Mouse (Mus musculus): ENCODE measurements around the gene Clic6. TPM values are rescaled to one million over a fixed set of nuclear protein-coding genes. Genes with fewer than 3 reads are reported as not detected.

Clic6 gene
- total RNA-seq (2021): under 1 TPM; 0.13 to 0.23 TPM
- long read RNA-seq, experiment 1: 0 reads
- long read RNA-seq, experiment 2: 0 reads

DNA sequence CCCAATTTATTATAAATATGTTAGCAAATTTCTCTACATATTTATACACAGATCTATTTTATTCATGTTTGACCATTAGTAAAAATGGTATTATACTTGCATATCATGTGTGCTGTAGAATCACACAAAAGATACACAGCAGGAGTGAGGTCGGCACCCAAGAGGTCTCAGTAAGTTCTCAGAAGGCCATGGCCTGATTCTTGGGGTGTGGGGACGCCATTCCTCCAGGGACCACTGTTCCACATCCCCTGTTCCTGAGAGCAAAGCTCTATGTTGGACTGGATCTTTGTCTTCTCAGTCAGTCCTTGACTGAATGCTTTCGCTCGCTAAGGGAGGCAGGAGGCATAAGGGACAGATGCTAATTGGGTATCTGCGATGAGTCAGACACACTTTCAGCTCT lies at the start of gene Clic6:
Gene Clic6, plus strand, starts transcription at position 301 of the 400 bp plus-strand sequence.
- no peak for DNase-seq

DNA sequence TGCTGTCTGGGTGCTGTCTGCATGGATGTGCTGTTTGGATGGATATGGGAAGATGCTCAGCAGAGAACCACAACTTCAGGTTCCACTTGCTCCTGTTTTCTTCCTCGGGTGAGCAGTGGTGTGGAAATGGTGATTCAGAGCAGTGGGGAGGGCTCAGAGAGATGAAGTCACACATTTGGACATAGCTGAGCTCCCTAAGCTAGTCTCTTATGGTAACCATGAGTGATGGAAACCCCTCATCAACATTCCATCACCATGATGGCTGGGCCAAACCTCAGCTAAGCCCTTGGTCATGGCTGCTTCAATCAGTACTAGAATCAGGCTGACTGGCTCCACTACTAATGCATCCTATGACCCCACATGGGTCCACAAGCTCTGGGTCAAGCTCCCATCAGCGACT lies 45.8 kb upstream of the Clic6 start:
- DNase-seq: no peak

DNA sequence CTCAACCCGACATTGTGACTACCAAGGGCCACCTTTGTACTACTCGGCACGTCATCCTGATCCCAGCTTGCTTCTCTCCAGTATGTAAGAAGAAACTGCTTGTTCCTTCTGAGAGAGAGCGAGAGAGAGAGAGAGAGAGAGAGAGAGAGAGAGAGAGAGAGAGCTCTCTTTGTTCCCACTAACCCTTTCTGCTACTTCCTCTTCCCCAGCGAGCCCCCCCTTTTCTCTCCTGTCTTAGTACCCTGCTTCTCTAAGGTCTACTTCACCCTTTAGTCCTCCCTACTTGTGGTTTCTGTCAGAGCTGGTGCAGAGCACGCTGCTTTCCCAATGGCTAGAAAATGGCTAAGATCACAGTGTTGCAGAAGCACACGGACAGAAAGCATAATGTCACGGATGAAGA lies 45.3 kb upstream of the Clic6 start:
- no peak for DNase-seq

DNA sequence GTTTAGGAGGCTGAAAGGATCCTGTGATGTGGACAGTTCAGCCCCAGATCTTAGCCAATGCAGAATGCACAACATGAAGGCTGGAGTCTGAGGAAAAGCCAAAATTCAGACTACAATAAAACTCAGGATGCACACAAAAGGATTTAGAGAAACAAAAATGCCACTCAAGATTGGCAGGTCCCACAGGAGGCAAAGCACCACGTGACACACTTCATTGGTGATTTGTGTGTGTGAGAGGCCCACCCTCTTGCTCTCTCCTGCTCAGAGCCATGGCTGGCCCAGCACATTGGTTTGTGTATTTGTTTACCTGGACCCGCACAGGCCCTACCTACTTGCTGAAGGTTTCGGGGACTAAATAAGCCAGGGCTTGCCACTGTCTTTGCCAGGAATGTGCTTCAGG lies 44.3 kb upstream of the Clic6 start:
- no peak for DNase-seq

DNA sequence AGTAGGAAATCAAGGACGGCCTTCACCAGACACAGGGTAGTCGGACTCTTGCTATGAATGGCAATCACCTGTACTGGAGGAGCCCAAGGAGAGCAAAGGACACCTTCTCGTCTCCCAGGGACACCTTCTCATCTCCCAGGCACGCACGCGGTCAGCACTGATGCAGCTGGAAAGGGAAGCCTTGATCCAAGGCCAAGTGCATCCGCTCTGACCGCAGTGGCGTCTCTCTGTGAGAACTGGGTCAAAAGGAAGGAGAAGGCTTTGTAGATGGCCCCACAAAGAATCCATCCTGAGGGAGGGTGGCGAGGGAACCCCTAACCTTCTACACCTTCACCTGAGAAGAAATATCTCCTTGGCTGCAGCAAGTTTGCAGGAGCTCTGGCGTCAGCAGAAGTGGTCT lies 43.4 kb upstream of the Clic6 start:
- peak; percentile 53 to 54 for DNase-seq

GRCm38 (mm10) chr16:92442946-92443345 lies 42.6 kb upstream of the Clic6 start:
- DNase-seq: no peak

- peak; percentile 74 to 78 for DNase-seq
Measured at GRCm38 (mm10) chr16:92443644-92444113, 41.9 kb upstream of the Clic6 start.

- DNase-seq: peak; percentile 18 to 36
Measured at GRCm38 (mm10) chr16:92445377-92445776, 40.2 kb upstream of the Clic6 start.

GRCm38 (mm10) chr16:92449080-92449479 lies 36.5 kb upstream of the Clic6 start:
- no peak for DNase-seq

DNA sequence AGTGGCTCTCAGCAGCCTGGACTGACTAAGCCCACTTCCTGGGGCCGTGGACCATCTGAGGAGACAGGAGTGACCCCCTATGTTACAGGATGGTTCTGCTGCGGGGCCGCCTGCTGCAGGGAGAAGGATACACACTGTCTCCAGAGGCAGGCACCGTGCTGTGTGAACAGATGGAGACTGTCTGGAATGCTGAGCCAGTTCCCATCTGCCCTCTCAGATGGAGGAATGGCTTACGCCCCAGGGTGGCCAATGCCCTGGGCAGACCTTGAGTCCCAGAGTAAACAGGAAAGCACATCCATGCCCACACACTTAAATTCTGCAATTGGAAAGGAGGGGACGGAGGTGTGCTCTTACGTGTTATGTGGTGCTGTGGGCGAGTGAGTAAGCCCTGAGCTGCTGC lies 35.2 kb upstream of the Clic6 start:
- DNase-seq: no peak

GRCm38 (mm10) chr16:92451516-92452072 lies 33.9 kb upstream of the Clic6 start:
- DNase-seq: peak in 1 of 2 experiments; percentile 29

DNA sequence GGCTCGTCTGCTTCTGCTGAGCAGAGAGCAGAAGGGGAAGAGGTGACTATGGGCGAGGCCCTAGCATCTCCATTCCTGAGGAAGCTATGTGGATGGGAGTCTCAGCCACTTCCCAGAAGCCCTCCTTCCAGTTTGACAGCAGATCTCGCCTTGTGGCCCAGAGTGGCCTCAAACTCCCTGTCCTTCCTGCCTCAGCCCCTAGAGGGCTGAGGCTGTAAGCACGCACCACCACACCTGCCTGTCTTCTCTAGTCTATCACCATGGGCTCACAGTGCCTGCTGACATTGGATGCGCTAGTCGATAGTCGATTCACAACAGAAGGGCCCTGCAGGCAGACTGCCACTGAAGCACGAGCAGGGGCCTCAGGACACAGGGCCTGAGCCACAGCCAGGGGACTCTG lies 32.9 kb upstream of the Clic6 start:
- DNase-seq: no peak

- no peak for DNase-seq
Measured at GRCm38 (mm10) chr16:92454002-92454401, 31.5 kb upstream of the Clic6 start.

- DNase-seq: no peak
Measured at GRCm38 (mm10) chr16:92454495-92454894, 31.0 kb upstream of the Clic6 start.

GRCm38 (mm10) chr16:92455488-92455887 lies 30.0 kb upstream of the Clic6 start:
- DNase-seq: no peak

DNA sequence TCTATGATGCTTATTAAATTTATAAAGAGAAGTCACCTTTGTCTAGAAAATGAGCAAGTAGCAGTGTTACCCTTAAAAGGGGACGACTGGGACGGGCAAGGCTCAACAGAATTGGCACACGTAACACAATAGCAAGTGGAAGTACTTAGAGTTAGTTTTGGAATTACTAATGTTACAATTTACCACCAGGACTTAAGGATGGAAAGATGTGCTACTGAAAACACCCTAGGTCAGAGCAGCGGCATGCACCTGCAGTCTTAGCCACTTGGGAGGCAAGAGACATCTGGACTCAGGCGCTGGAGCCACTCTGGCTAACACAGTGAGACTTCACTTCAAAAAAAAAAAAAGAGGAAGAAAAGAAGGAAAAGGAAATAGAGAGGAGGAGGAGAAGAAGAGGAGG lies 29.6 kb upstream of the Clic6 start:
- no peak for DNase-seq

DNA sequence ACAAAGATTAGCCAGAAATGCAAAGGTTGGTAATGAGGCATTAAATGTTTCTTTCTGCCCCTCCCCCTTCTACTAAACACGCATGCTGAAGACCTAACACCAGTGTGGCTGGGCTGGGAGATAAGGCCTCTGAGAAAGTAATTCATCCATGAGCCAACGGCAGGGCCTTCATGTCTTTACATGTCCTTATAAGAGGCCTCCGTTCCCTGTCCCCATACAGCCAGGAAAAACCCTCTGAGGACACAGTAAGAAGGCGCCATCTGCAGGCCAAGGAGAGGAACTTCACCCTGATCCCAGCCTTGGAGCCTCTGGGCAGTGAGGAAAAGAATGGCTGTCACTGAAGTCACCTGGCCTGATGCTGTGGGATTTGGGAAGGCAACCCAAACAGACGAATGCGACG lies 27.9 kb upstream of the Clic6 start:
- DNase-seq: peak; percentile 55 to 71

DNA sequence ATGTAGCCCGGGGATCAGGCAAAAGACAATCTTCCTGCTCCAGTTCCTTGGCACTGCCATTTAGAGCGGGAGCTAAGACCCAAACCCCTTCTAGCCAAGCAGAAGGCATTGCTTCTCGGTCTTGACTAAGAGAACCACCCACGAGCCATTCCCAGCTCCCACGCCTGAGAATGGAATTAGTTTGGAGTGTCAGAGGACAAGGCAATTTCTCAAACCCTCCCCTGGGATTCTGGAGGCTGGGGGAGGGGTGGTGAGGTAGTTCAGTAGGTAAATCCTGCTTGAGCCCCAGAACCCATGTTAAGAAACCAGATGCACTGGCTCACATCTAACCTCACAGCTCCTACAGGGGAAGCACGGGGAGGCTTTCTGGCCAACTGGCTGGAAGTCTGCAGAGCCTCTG lies 24.1 kb upstream of the Clic6 start:
- DNase-seq: no peak

DNA sequence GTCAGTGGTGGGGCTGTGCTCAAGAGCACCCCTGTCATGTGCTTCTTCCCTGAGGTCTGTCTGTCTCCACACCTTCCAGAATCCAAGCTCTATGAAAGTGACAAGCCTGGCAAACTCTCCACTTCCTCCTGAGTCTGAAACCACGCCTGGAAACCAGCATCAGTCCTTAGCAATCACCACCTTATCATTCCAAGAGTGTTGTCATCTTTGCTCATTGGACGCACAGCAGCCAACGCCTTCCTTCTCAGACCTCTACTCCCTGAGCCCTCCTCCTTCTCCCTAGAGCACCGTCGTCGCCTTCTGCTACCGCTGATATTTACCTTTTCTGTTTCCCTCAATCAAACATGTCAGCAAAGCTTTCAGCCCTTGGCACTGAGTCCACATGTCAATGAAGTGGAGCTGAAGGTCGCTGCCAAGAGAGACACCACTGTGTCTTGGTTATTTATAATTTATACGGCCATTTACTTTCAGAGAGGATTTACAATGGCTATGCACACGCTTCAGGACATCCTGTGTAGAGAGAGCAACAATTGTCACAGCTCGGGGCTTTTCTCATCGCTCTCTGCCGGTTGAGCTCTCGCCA lies 21.1 kb upstream of the Clic6 start:
- DNase-seq: no peak

- no peak for DNase-seq
Measured at GRCm38 (mm10) chr16:92465226-92465625, 20.3 kb upstream of the Clic6 start.

GRCm38 (mm10) chr16:92465642-92466526 lies 19.7 kb upstream of the Clic6 start:
- peak; percentile 95 to 96 for DNase-seq

DNA sequence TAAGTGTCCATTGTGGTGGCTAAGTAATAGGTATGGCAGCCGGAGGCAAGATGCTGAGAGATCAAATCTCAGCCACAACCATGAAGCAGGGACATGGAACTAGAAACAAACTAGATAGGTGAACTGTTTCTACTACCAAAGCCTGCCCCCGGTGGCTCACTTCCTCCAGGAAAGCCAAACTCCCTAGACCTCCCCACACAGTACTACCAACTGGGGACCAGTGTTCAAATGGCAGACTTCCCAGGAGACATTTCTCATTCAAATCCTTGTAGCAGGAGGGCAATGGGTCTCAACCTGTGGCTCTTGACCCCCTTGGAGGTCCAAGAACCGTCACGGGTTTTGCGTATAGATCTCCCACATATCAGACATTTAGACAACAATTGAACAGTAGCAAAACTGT lies 18.5 kb upstream of the Clic6 start:
- no peak for DNase-seq

- DNase-seq: no peak
Measured at GRCm38 (mm10) chr16:92468459-92468858, 17.1 kb upstream of the Clic6 start.

Data from adrenal gland, postnatal 36 days (tissue).